In the genomic region with DNA sequence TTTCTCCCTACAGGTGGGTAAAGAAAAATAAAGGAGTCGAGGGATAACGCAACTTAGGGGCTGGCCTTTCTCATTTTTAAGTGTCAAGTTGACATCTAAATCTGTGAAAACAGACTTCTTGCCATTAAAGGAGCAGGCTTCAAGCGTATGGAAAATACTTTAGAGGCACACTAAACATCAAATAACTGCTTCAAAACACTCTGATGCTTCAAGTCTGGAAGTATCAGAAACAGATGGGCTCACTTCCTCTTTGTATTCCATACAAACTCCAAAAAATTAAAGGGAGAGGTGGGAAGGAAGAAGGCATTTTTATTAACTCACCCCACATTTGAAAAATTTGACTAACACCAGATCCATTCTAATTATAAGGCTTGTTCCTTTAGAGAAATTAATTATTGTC, we compare ENCODE assay signal across 19 mouse cellular contexts.
DNase-seq lines count a peak whose midpoint lies in the region; ATAC-seq and TF ChIP-seq lines count a peak whose summit lies in the region.
"Had no signal": no experiment of that assay in that cellular context is flagged by ENCODE, and none has a peak within 500 bp of the region (broad histone marks: within the 10 kb centered on the region; RNA-seq: fewer than 3 reads in every experiment).

No protein-coding gene starts in this region.

- DNase-seq in embryonic facial prominence, embryonic 11.5 days (ENCODE audit: low spot score), result peak; percentile 53
- DNase-seq in embryonic facial prominence, embryonic 10.5 days (ENCODE audit: low spot score), result no peak
- peak; percentile 55 for DNase-seq in embryo, embryonic 10.5 days (ENCODE audit: low spot score)
- DNase-seq in limb, embryonic 10.5 days (ENCODE audit: low spot score), result no peak
- DNase-seq in limb, embryonic 14.5 days (ENCODE audit: low spot score), result no peak
- DNase-seq in forebrain, embryonic 10.5 days (ENCODE audit: extremely low spot score, low spot score), result no peak
- DNase-seq in cerebellum, postnatal 36 days, result no peak
- no peak for DNase-seq in heart, postnatal 14 days
- DNase-seq: adrenal gland, postnatal 10 days; cerebellum, adult 11-12 months; cerebellum, adult 9-10 months; cerebellum, postnatal 25 days; gastrocnemius, postnatal 14 days; heart, postnatal 4 days had no signal

- 5% methylated on average over 3 of the region's 3 CpGs for WGBS in embryonic facial prominence, embryonic 11.5 days
- 3% methylated on average over 3 of the region's 3 CpGs for WGBS in embryonic facial prominence, embryonic 10.5 days
- 3% methylated on average over 3 of the region's 3 CpGs for WGBS in limb, embryonic 10.5 days
- 6% methylated on average over 3 of the region's 3 CpGs for WGBS in limb, embryonic 14.5 days
- 6% methylated on average over 3 of the region's 3 CpGs for WGBS in forebrain, embryonic 10.5 days

- H3K36me3 ChIP-seq in embryonic facial prominence, embryonic 11.5 days (replicated peaks; ENCODE audit: control insufficient read depth, insufficient read depth, low read depth, low read length), result no peaks in the 10 kb centered on the region
- H3K36me3 ChIP-seq in embryonic facial prominence, embryonic 10.5 days (replicated peaks), result no peaks in the 10 kb centered on the region
- no peaks in the 10 kb centered on the region for H3K36me3 ChIP-seq in limb, embryonic 10.5 days
- no peaks in the 10 kb centered on the region for H3K36me3 ChIP-seq in limb, embryonic 14.5 days (ENCODE audit: control insufficient read depth, insufficient read depth, low read length)
- H3K36me3 ChIP-seq in forebrain, embryonic 10.5 days (replicated peaks), result no peaks in the 10 kb centered on the region
- H3K36me3 ChIP-seq: forebrain, embryonic 12.5 days; heart, embryonic 12.5 days had no signal

- no peak overlapping the region for H3K27ac ChIP-seq in embryonic facial prominence, embryonic 11.5 days (replicated peaks; ENCODE audit: low read depth, low read length)
- no peak overlapping the region for H3K27ac ChIP-seq in embryonic facial prominence, embryonic 10.5 days (replicated peaks)
- peak overlapping the region; percentile 91 for H3K27ac ChIP-seq in limb, embryonic 10.5 days
- peak overlapping the region; percentile 26 for H3K27ac ChIP-seq in limb, embryonic 14.5 days (replicated peaks; ENCODE audit: low read depth, low read length)
- H3K27ac ChIP-seq in forebrain, embryonic 10.5 days, result no peak overlapping the region
- H3K27ac ChIP-seq: forebrain, embryonic 12.5 days; hindbrain, embryonic 14.5 days had no signal

- H3K9me3 ChIP-seq in embryonic facial prominence, embryonic 11.5 days (replicated peaks; ENCODE audit: control insufficient read depth, low read length), result no peaks in the 10 kb centered on the region
- no peaks in the 10 kb centered on the region for H3K9me3 ChIP-seq in embryonic facial prominence, embryonic 10.5 days
- H3K9me3 ChIP-seq in limb, embryonic 10.5 days (replicated peaks), result no peaks in the 10 kb centered on the region
- no peaks in the 10 kb centered on the region for H3K9me3 ChIP-seq in limb, embryonic 14.5 days (ENCODE audit: control insufficient read depth, low read length)
- no peaks in the 10 kb centered on the region for H3K9me3 ChIP-seq in forebrain, embryonic 10.5 days
- H3K9me3 ChIP-seq: forebrain, embryonic 12.5 days; heart, embryonic 12.5 days had no signal

- ATAC-seq in embryonic facial prominence, embryonic 11.5 days (replicated peaks; ENCODE audit: insufficient number of reproducible peaks, low FRiP score, low TSS enrichment, low read depth), result no peak
- ATAC-seq in limb, embryonic 14.5 days (ENCODE audit: low FRiP score, low read depth), result no peak
- ATAC-seq: forebrain, embryonic 16.5 days; intestine, embryonic 16.5 days had no signal

- intact Hi-C loops in heart, postnatal 14 days (cut with DNase I), result loop anchor here (5.0 kb wide), 3 partner anchors 823 to 1043 kb away; no protein-coding TSS in a partner anchor

- no peak overlapping the region for H3K4me3 ChIP-seq in embryonic facial prominence, embryonic 11.5 days (ENCODE audit: low read depth, low read length)
- no peak overlapping the region for H3K4me3 ChIP-seq in embryonic facial prominence, embryonic 10.5 days
- H3K4me3 ChIP-seq in limb, embryonic 10.5 days, result peak overlapping the region; percentile 48
- H3K4me3 ChIP-seq in limb, embryonic 14.5 days (replicated peaks; ENCODE audit: low read length), result no peak overlapping the region; the same call in 1 of the 2 replicates
- H3K4me3 ChIP-seq in forebrain, embryonic 10.5 days, result no peak overlapping the region
- H3K4me3 ChIP-seq: forebrain, embryonic 12.5 days; heart, embryonic 12.5 days had no signal

- H3K9ac ChIP-seq in embryonic facial prominence, embryonic 11.5 days (replicated peaks; ENCODE audit: low read length), result no peak overlapping the region
- H3K9ac ChIP-seq in limb, embryonic 14.5 days (ENCODE audit: low read depth, low read length, severe bottlenecking), result no peak overlapping the region
- H3K9ac ChIP-seq: forebrain, embryonic 12.5 days; heart, embryonic 12.5 days; hindbrain, embryonic 14.5 days had no signal

- H3K4me2 ChIP-seq in embryonic facial prominence, embryonic 11.5 days (ENCODE audit: low read depth, low read length), result no peak overlapping the region
- H3K4me2 ChIP-seq in limb, embryonic 14.5 days (replicated peaks; ENCODE audit: low read depth, low read length, severe bottlenecking), result peak overlapping the region; percentile 37
- H3K4me2 ChIP-seq: forebrain, embryonic 12.5 days; heart, embryonic 12.5 days; hindbrain, embryonic 14.5 days had no signal

- no peak for TF ChIP-seq POLR2A in limb, embryonic 14.5 days (IDR thresholded peaks at IDR 0.05; ENCODE audit: borderline replicate concordance, extremely low read depth, insufficient read depth, insufficient read length)

- no peaks in the 10 kb centered on the region for H3K4me1 ChIP-seq in embryonic facial prominence, embryonic 11.5 days (ENCODE audit: control insufficient read depth, insufficient read depth, low read length)
- no peaks in the 10 kb centered on the region for H3K4me1 ChIP-seq in embryonic facial prominence, embryonic 10.5 days
- H3K4me1 ChIP-seq in limb, embryonic 10.5 days, result peaks cover 90% of the 10 kb centered on the region
- H3K4me1 ChIP-seq in limb, embryonic 14.5 days (ENCODE audit: control insufficient read depth, insufficient read depth, low read length), result peaks cover 16% of the 10 kb centered on the region; the same call in 1 of the 2 replicates
- no peaks in the 10 kb centered on the region for H3K4me1 ChIP-seq in forebrain, embryonic 10.5 days
- H3K4me1 ChIP-seq: forebrain, embryonic 12.5 days; heart, embryonic 12.5 days had no signal

- peaks cover 49% of the 10 kb centered on the region for H3K27me3 ChIP-seq in embryonic facial prominence, embryonic 11.5 days (ENCODE audit: control insufficient read depth, insufficient read depth, low read length)
- peaks cover 100% of the 10 kb centered on the region for H3K27me3 ChIP-seq in embryonic facial prominence, embryonic 10.5 days (replicated peaks; ENCODE audit: low read depth, poor library complexity, severe bottlenecking)
- peaks cover 36% of the 10 kb centered on the region for H3K27me3 ChIP-seq in limb, embryonic 10.5 days (ENCODE audit: low read depth, poor library complexity, severe bottlenecking)
- H3K27me3 ChIP-seq in limb, embryonic 14.5 days (ENCODE audit: control insufficient read depth, insufficient read depth, low read length), result peaks cover 24% of the 10 kb centered on the region
- H3K27me3 ChIP-seq in forebrain, embryonic 10.5 days (ENCODE audit: poor library complexity, severe bottlenecking), result peaks cover 100% of the 10 kb centered on the region

Comparison
In these comparisons a context has a peak if more than half of its experiments do, and no peak if none do; other contexts are left out.
1. DNase-seq: peak in embryonic facial prominence, embryonic 11.5 days (single experiment) and embryo, embryonic 10.5 days (single experiment); none in embryonic facial prominence, embryonic 10.5 days (single experiment), limb, embryonic 10.5 days (single experiment), limb, embryonic 14.5 days (single experiment), forebrain, embryonic 10.5 days (single experiment), cerebellum, postnatal 36 days (0 of 2) and heart, postnatal 14 days (0 of 2).
2. H3K27ac ChIP-seq: peak in limb, embryonic 10.5 days (single experiment) and limb, embryonic 14.5 days (single experiment); none in embryonic facial prominence, embryonic 11.5 days (single experiment), embryonic facial prominence, embryonic 10.5 days (single experiment) and forebrain, embryonic 10.5 days (single experiment).